Mouse (Mus musculus) liver, adult 2 months (tissue): ENCODE measurements around the gene Haus5. TPM values are rescaled to one million over a fixed set of nuclear protein-coding genes. Genes with fewer than 3 reads are reported as not detected.

Source experiments
- DNase-seq: peaks from one replicate; pipeline ENCODE4 v3.0.0-alpha.2; 2011; ENCODE audit warnings: low read depth, low spot score; ENCODE audit errors: extremely low read depth
- H3K27ac ChIP-seq: fragments of 200-500 bp; replicated peaks from 2 replicates; pipeline ENCODE4 v1.5.1; 2012; ENCODE audit warnings: low read depth, mild to moderate bottlenecking, control low read depth, inconsistent platforms, low read length; ENCODE audit not compliant: insufficient read depth
- H3K27me3 ChIP-seq: fragments of 200-500 bp; 2 replicates; pipeline ENCODE4 v1.6.1; 2012; ENCODE audit warnings: mild to moderate bottlenecking, moderate library complexity, low read length, inconsistent platforms; ENCODE audit not compliant: control insufficient read depth, insufficient read depth
- H3K36me3 ChIP-seq: fragments of 200-500 bp; 2 replicates; pipeline ENCODE4 v1.6.1; 2012; ENCODE audit warnings: low read length, inconsistent platforms; ENCODE audit not compliant: control insufficient read depth, insufficient read depth
- H3K4me1 ChIP-seq: fragments of 200-500 bp; 2 replicates; pipeline ENCODE4 v1.6.1; 2011; ENCODE audit warnings: low read length; ENCODE audit not compliant: control insufficient read depth, insufficient read depth
- H3K4me3 ChIP-seq: fragments of 200-500 bp; 2 replicates; pipeline ENCODE4 v1.5.1; 2011; ENCODE audit warnings: low read depth, mild to moderate bottlenecking, control low read depth, low read length, moderate library complexity; ENCODE audit not compliant: insufficient read depth
- H3K79me2 ChIP-seq: fragments of 200-500 bp; 2 replicates; pipeline ENCODE4 v1.6.1; 2012; ENCODE audit warnings: inconsistent platforms, mild to moderate bottlenecking, low read length, moderate library complexity; ENCODE audit not compliant: control insufficient read depth, insufficient read depth
- H3K9ac ChIP-seq: fragments of 200-500 bp; 2 replicates; pipeline ENCODE4 v1.6.1; 2012; ENCODE audit warnings: low read depth, mild to moderate bottlenecking, control low read depth, inconsistent platforms, low read length
- CTCF ChIP-seq: fragments of 200-500 bp; IDR thresholded peaks from 2 replicates; pipeline ENCODE4 v1.5.1; 2011; ENCODE audit warnings: low read depth, low read length, control low read depth
- POLR2A ChIP-seq: fragments of 200-500 bp; IDR thresholded peaks from 2 replicates; pipeline ENCODE4 v1.6.1; 2011; ENCODE audit warnings: low read length, control low read depth; ENCODE audit not compliant: insufficient read depth; ENCODE audit errors: extremely low read depth
- WGBS: fragments of 180-500 bp; shearing (Covaris S2); methylation state at CpG from one replicate; pipeline ENCODE4 v1.1.7; 2018; 5-methylcytosine and 5-hydroxymethylcytosine counted together
- polyA plus RNA-seq: library from polyadenylated mRNA; depleted of rRNA; stranded (reverse); fragments of >200 nt; gene quantifications from 2 replicates; pipeline ENCODE4 v1.2.3, GENCODE M21; 2012
- total RNA-seq: library from RNA; depleted of rRNA; stranded (reverse); fragments of >200 nt; gene quantifications from 2 replicates; pipeline ENCODE4 v1.2.3, GENCODE M21; 2014

Haus5 gene
- total and polyA plus RNA-seq, 2 experiments: 4.6 to 5.3 TPM

- no peak for TF ChIP-seq CTCF
- TF ChIP-seq POLR2A: no peak
- no peak within 1 kb of the TSS for H3K9ac ChIP-seq
- H3K36me3 ChIP-seq: no peaks in the 10 kb centered on the region
- no peaks in the 10 kb centered on the region for H3K4me1 ChIP-seq
- no peak for DNase-seq
- H3K4me3 ChIP-seq: no peak within 1 kb of the TSS
- 40% methylated on average over 5 of the region's 5 CpGs for WGBS
- peaks cover 11% of the 10 kb centered on the region; the same call in 1 of the 2 replicates for H3K27me3 ChIP-seq
- no peak within 1 kb of the TSS for H3K27ac ChIP-seq
- no peaks in the 10 kb centered on the region for H3K79me2 ChIP-seq
Observed at GRCm38 (mm10) chr7:30635752-30636151, 29.0 kb downstream of the Haus5 start, which contains the start of gene Etv2. Etv2 (minus strand) TSS chr7:30635852.

- Histone ChIP-seq H3K9ac (no peak overlapping the region), H3K27ac (no peak overlapping the region), H3K4me1 (no peaks in the 10 kb centered on the region), H3K36me3 (no peaks in the 10 kb centered on the region), H3K79me2 (no peaks in the 10 kb centered on the region), H3K27me3 (peaks cover 11% of the 10 kb centered on the region; the same call in 1 of the 2 replicates), H3K4me3 (no peak overlapping the region)
- WGBS: 3% methylated on average over 20 of the region's 20 CpGs
- TF ChIP-seq POLR2A (no peak), CTCF (peak; percentile 75)
- no peak for DNase-seq
Observed at GRCm38 (mm10) chr7:30634621-30635020, 30.2 kb downstream of the Haus5 start.

- H3K4me3 ChIP-seq: no peak overlapping the region
- no peak for DNase-seq
- 15% methylated on average over 27 of the region's 27 CpGs for WGBS
- no peak for TF ChIP-seq POLR2A
- no peak for TF ChIP-seq CTCF
- no peaks in the 10 kb centered on the region for H3K4me1 ChIP-seq
- H3K27me3 ChIP-seq: peaks cover 11% of the 10 kb centered on the region; the same call in 1 of the 2 replicates
- H3K27ac ChIP-seq: no peak overlapping the region
- no peaks in the 10 kb centered on the region for H3K36me3 ChIP-seq
- no peak overlapping the region for H3K9ac ChIP-seq
- no peaks in the 10 kb centered on the region for H3K79me2 ChIP-seq
Observed at GRCm38 (mm10) chr7:30633762-30634412, 30.9 kb downstream of the Haus5 start.

- no peak for DNase-seq
- Histone ChIP-seq H3K9ac (no peak overlapping the region), H3K79me2 (peaks cover 17% of the 10 kb centered on the region), H3K27ac (no peak overlapping the region), H3K36me3 (peaks cover 4% of the 10 kb centered on the region; the same call in 1 of the 2 replicates), H3K4me3 (no peak overlapping the region), H3K4me1 (peaks cover 4% of the 10 kb centered on the region), H3K27me3 (peaks cover 8% of the 10 kb centered on the region; the same call in 1 of the 2 replicates)
- TF ChIP-seq POLR2A (no peak), CTCF (no peak)
Observed at GRCm38 (mm10) chr7:30629013-30629412, 35.8 kb downstream of the Haus5 start.

- peaks cover 25% of the 10 kb centered on the region for H3K79me2 ChIP-seq
- TF ChIP-seq CTCF (no peak), POLR2A (no peak)
- peaks cover 18% of the 10 kb centered on the region; the same call in 1 of the 2 replicates for H3K36me3 ChIP-seq
- H3K27me3 ChIP-seq: no peaks in the 10 kb centered on the region
- no peak overlapping the region for H3K9ac ChIP-seq
- no peak overlapping the region for H3K27ac ChIP-seq
- H3K4me3 ChIP-seq: no peak overlapping the region
- peaks cover 7% of the 10 kb centered on the region for H3K4me1 ChIP-seq
- no peak for DNase-seq
- WGBS: 88% methylated on average over 5 of the region's 5 CpGs
Observed at GRCm38 (mm10) chr7:30626647-30627046, 38.1 kb downstream of the Haus5 start.
